Mouse (Mus musculus) hindbrain, embryonic 16.5 days (tissue): ENCODE data around the gene Tmem45a. TPM values are rescaled to one million over a fixed set of nuclear protein-coding genes. Genes with fewer than 3 reads are reported as not detected.
"Not testable (repeated sequence)": the region's sequence is repeated elsewhere in the genome, so short reads cannot be mapped to it uniquely, and the experiment has no call there.

Experiments used
- ATAC-seq: fragments of 200-750 bp; cut with Nextera tagmentation; 2 replicates; pipeline ENCODE4 v1.8.0; 2017; ENCODE audit warnings: moderate TSS enrichment, moderate library complexity
- H3K27ac ChIP-seq: fragments of 300-500 bp; sonication (generic); 2 replicates; pipeline ENCODE4 v1.5.1; 2014; ENCODE audit warnings: low read depth, mild to moderate bottlenecking, control low read depth, low read length, moderate library complexity
- H3K27me3 ChIP-seq: fragments of 300-500 bp; sonication (generic); replicated peaks from 2 replicates; pipeline ENCODE4 v1.6.1; 2014; ENCODE audit warnings: low read length; ENCODE audit not compliant: control insufficient read depth, insufficient read depth
- H3K36me3 ChIP-seq: fragments of 300-500 bp; sonication (generic); 2 replicates; pipeline ENCODE4 v1.6.1; 2014; ENCODE audit warnings: mild to moderate bottlenecking, low read length, moderate library complexity, mixed read lengths; ENCODE audit not compliant: control insufficient read depth, insufficient read depth
- H3K4me1 ChIP-seq: fragments of 300-500 bp; sonication (generic); 2 replicates; pipeline ENCODE4 v1.6.1; 2014; ENCODE audit warnings: low read depth, low read length; ENCODE audit not compliant: control insufficient read depth, insufficient read depth
- H3K4me2 ChIP-seq: fragments of 300-500 bp; sonication (generic); 2 replicates; pipeline ENCODE4 v1.6.1; 2014; ENCODE audit warnings: mild to moderate bottlenecking, low read length, control low read depth, moderate library complexity
- H3K4me3 ChIP-seq: fragments of 300-500 bp; sonication (generic); 2 replicates; pipeline ENCODE4 v1.5.1; 2014; ENCODE audit warnings: mild to moderate bottlenecking, low read length, control low read depth, moderate library complexity
- H3K9ac ChIP-seq: fragments of 300-500 bp; sonication (generic); 2 replicates; pipeline ENCODE4 v1.6.1; 2014; ENCODE audit warnings: low read depth, mild to moderate bottlenecking, control low read depth, low read length, moderate library complexity
- H3K9me3 ChIP-seq: fragments of 300-500 bp; sonication (generic); 2 replicates; pipeline ENCODE4 v1.6.1; 2014; ENCODE audit warnings: mild to moderate bottlenecking, low read length, moderate library complexity; ENCODE audit not compliant: control insufficient read depth
- whole genome bisulfite sequencing: fragments of 180-500 bp; shearing (Covaris S2); extraction: QIAGEN DNeasy Blood & Tissue Kit; methylation state at CpG from one replicate; pipeline ENCODE4 v1.1.7; 2014; 5-methylcytosine and 5-hydroxymethylcytosine counted together
- polyA plus RNA-seq: library from polyadenylated mRNA; unstranded; fragments of >200 nt; fragmentation: Nextera tagmentation; extraction: Ambion mirVana; gene quantifications from 2 replicates; pipeline ENCODE4 v1.2.1, GENCODE M21; 2015

Gene Tmem45a
- 4.5 and 7.1 TPM in 2 replicates for polyA plus RNA-seq

- Histone ChIP-seq H3K4me3 (peak within 1 kb of the TSS; percentile 49), H3K4me1 (no peaks in the 10 kb centered on the region; the same call in 1 of the 2 replicates), H3K9ac (peak within 1 kb of the TSS; percentile 41), H3K36me3 (no peaks in the 10 kb centered on the region), H3K4me2 (peak within 1 kb of the TSS; percentile 95), H3K9me3 (no peaks in the 10 kb centered on the region), H3K27ac (no peak within 1 kb of the TSS), H3K27me3 (no peaks in the 10 kb centered on the region)
- ATAC-seq, result peak; percentile 99
- 3% methylated on average over 25 of the region's 25 CpGs for WGBS
These were observed at the start of gene Tmem45a for GRCm38 (mm10) chr16:56885824-56886615. Tmem45a (minus strand) TSS chr16:56886166.

- ATAC-seq, result peak; percentile 93
- Histone ChIP-seq H3K9ac (no peak within 1 kb of the TSS), H3K27me3 (no peaks in the 10 kb centered on the region), H3K36me3 (no peaks in the 10 kb centered on the region), H3K4me3 (no peak within 1 kb of the TSS), H3K9me3 (no peaks in the 10 kb centered on the region), H3K27ac (no peak within 1 kb of the TSS), H3K4me1 (no peaks in the 10 kb centered on the region), H3K4me2 (no peak within 1 kb of the TSS)
- 52% methylated on average over 3 of the region's 3 CpGs for WGBS
These were observed 42.1 kb upstream of the Tmem45a start, which contains the start of gene Lnp1 for GRCm38 (mm10) chr16:56928023-56928422. Lnp1 (minus strand) TSS chr16:56928061.

- WGBS, result 25% methylated on average over 8 of the region's 8 CpGs
- H3K27ac ChIP-seq, result no peak overlapping the region
- H3K4me2 ChIP-seq, result peak overlapping the region; percentile 15; the same call in 1 of the 2 replicates
- ATAC-seq, result peak; percentile 93
- no peaks in the 10 kb centered on the region for H3K36me3 ChIP-seq
- H3K9ac ChIP-seq, result no peak overlapping the region
- H3K4me1 ChIP-seq, result no peaks in the 10 kb centered on the region
- H3K9me3 ChIP-seq, result no peaks in the 10 kb centered on the region
- no peaks in the 10 kb centered on the region for H3K27me3 ChIP-seq
- H3K4me3 ChIP-seq, result no peak overlapping the region
These were observed 34.2 kb upstream of the Tmem45a start for GRCm38 (mm10) chr16:56920102-56920657.

GRCm38 (mm10) chr16:56917230-56917629 is 31.3 kb upstream of the Tmem45a start:
- Histone ChIP-seq H3K4me1 (no peaks in the 10 kb centered on the region), H3K36me3 (no peaks in the 10 kb centered on the region), H3K9ac (no peak overlapping the region), H3K9me3 (no peaks in the 10 kb centered on the region), H3K27ac (no peak overlapping the region), H3K27me3 (no peaks in the 10 kb centered on the region), H3K4me2 (no peak overlapping the region), H3K4me3 (no peak overlapping the region)
- no peak for ATAC-seq
- WGBS, result 89% methylated on average over 7 of the region's 7 CpGs

DNA sequence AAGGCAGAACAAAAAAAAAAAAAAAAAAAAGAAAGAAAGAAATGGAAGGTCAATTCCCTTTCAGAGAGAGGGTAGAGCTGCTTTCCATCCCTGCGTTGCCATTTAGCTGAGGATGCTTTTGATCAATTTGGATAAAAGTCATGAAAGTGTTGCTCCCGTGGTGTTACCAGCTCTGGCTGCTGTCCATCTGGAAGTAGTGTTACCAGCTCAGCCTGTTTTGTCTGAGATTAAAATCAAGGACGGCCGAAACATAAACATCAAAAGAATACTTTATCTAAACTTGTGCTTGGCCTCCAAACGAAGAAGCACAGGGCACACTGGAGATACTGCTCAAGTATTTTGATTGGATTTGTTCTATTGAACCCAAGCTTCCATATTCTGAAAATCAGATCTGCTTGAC is 23.0 kb upstream of the Tmem45a start:
- H3K27ac ChIP-seq, result no peak overlapping the region
- H3K4me2 ChIP-seq, result no peak overlapping the region
- H3K27me3 ChIP-seq, result no peaks in the 10 kb centered on the region
- H3K9ac ChIP-seq, result no peak overlapping the region
- ATAC-seq, result no peak
- no peaks in the 10 kb centered on the region for H3K9me3 ChIP-seq
- 66% methylated on average over 5 of the region's 5 CpGs for WGBS
- no peaks in the 10 kb centered on the region for H3K4me1 ChIP-seq
- H3K36me3 ChIP-seq, result no peaks in the 10 kb centered on the region
- H3K4me3 ChIP-seq, result no peak overlapping the region

- H3K4me1 ChIP-seq, H3K4me2 ChIP-seq, ATAC-seq, H3K9ac ChIP-seq, H3K27me3 ChIP-seq, H3K9me3 ChIP-seq, H3K27ac ChIP-seq, H3K36me3 ChIP-seq, H3K4me3 ChIP-seq: not testable (repeated sequence)
- 78% methylated on average over 3 of the region's 3 CpGs for WGBS
These were observed 16.2 kb upstream of the Tmem45a start for GRCm38 (mm10) chr16:56902206-56902605.

- WGBS, result 92% methylated on average over 5 of the region's 5 CpGs
- Histone ChIP-seq H3K36me3 (no peaks in the 10 kb centered on the region), H3K27me3 (no peaks in the 10 kb centered on the region), H3K9ac (no peak overlapping the region), H3K4me1 (no peaks in the 10 kb centered on the region), H3K27ac (no peak overlapping the region), H3K4me2 (no peak overlapping the region), H3K9me3 (no peaks in the 10 kb centered on the region), H3K4me3 (no peak overlapping the region)
- no peak for ATAC-seq
These were observed 5.6 kb upstream of the Tmem45a start for GRCm38 (mm10) chr16:56891583-56891982.

DNA sequence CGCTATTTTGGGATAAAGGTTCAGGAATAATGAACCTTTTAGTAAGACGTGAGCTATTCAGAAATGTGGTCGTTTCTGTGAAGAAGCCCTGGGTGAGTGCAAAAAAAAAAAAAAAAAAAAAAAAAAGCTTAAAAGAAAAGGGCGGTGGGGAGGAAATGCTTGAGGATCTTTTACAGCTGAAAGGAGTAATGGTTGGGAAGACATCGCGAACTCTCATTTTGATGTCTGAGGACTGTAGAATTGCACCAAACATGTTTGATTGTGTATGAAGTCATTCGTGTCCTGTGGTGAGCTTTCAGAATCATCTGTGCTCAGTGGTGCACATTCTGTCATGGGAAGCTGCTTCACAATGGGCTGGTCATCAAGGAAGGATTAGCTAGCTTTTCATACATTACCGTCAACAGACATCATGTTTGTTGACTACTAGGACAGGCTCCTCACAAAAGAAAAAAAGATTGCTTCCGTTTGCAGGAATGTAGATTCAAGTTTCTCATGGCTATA is 700 bp upstream of the Tmem45a start:
- Histone ChIP-seq H3K9ac (peak overlapping the region; percentile 41), H3K27me3 (no peaks in the 10 kb centered on the region), H3K36me3 (no peaks in the 10 kb centered on the region), H3K4me2 (peak overlapping the region; percentile 95), H3K4me3 (peak overlapping the region; percentile 49), H3K27ac (no peak overlapping the region), H3K9me3 (no peaks in the 10 kb centered on the region), H3K4me1 (no peaks in the 10 kb centered on the region; the same call in 1 of the 2 replicates)
- no peak for ATAC-seq
- 23% methylated on average over 9 of the region's 9 CpGs for WGBS

DNA sequence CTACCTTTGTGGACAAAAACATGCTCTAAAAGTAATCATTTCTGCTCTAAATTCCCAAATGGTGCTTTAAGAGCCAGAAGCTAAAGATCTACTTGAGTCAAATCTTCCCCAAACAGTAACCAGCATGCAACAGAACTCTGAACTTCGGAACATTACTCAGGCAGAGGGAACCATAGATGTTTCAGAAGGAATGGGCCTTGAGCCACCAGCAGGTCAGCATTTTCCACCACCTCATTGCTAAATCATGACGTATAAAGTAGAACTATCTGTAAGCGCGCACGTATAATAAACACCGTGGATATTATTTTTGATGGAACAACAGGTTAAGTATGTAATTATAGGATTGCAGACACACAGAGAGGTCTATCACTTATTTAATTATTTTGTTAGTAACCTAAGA is 1.2 kb downstream of the Tmem45a start:
- WGBS, result 92% methylated on average over 6 of the region's 6 CpGs

More for the DNA sequence above, 1.2 kb downstream of the Tmem45a start:
- Histone ChIP-seq H3K27me3 (no peaks in the 10 kb centered on the region), H3K9me3 (no peaks in the 10 kb centered on the region), H3K9ac (no peak overlapping the region), H3K4me1 (no peaks in the 10 kb centered on the region; the same call in 1 of the 2 replicates), H3K27ac (no peak overlapping the region), H3K4me3 (no peak overlapping the region), H3K4me2 (no peak overlapping the region), H3K36me3 (no peaks in the 10 kb centered on the region)
- ATAC-seq, result no peak
